Mouse (Mus musculus) kidney, postnatal 0 days (tissue): Measurements from ENCODE around the gene Gm3045. TPM values are rescaled to one million over a fixed set of nuclear protein-coding genes. Genes with fewer than 3 reads are reported as not detected.

Experiments
- ATAC-seq: fragments of 200-750 bp; cut with Nextera tagmentation; replicated peaks from 2 replicates; pipeline ENCODE4 v1.8.0; 2017; ENCODE audit warnings: low read depth, moderate number of reproducible peaks, moderate TSS enrichment, moderate library complexity; ENCODE audit not compliant: low FRiP score
- DNase-seq: peaks from one replicate; pipeline ENCODE4 v3.0.0-alpha.2; 2016; ENCODE audit warnings: low spot score
- H3K27ac ChIP-seq: fragments of 300-500 bp; sonication (generic); 2 replicates; pipeline ENCODE4 v1.5.1; 2014; ENCODE audit warnings: mild to moderate bottlenecking
- H3K27me3 ChIP-seq: fragments of 300-500 bp; sonication (generic); 2 replicates; pipeline ENCODE4 v1.6.1; 2014; ENCODE audit warnings: low read length, mixed read lengths; ENCODE audit not compliant: insufficient read depth
- H3K36me3 ChIP-seq: fragments of 300-500 bp; sonication (generic); 2 replicates; pipeline ENCODE4 v1.6.1; 2014; ENCODE audit warnings: low read length, mixed read lengths; ENCODE audit not compliant: insufficient read depth
- H3K4me1 ChIP-seq: fragments of 300-500 bp; sonication (generic); replicated peaks from 2 replicates; pipeline ENCODE4 v1.6.1; 2014; ENCODE audit warnings: antibody characterized with exemption, low read length, mixed read lengths; ENCODE audit not compliant: insufficient read depth
- H3K4me2 ChIP-seq: fragments of 300-500 bp; sonication (generic); 2 replicates; pipeline ENCODE4 v1.6.1; 2014; ENCODE audit warnings: mild to moderate bottlenecking, low read length, moderate library complexity, mixed read lengths
- H3K4me3 ChIP-seq: fragments of 300-500 bp; sonication (generic); replicated peaks from 2 replicates; pipeline ENCODE4 v1.5.1; 2014; ENCODE audit warnings: low read depth, low read length
- H3K9ac ChIP-seq: fragments of 300-500 bp; sonication (generic); 2 replicates; pipeline ENCODE4 v1.6.1; 2014; ENCODE audit warnings: low read depth, low read length
- H3K9me3 ChIP-seq: fragments of 300-500 bp; sonication (generic); replicated peaks from 2 replicates; pipeline ENCODE4 v1.6.1; 2016; ENCODE audit warnings: low read length, inconsistent platforms, mixed read lengths
- CTCF ChIP-seq: IDR thresholded peaks from 2 replicates; pipeline ENCODE4 v1.5.1; 2016; ENCODE audit warnings: antibody characterized with exemption, low read depth, mild to moderate bottlenecking, moderate library complexity
- WGBS: fragments of 180-500 bp; shearing (Covaris S2); extraction: QIAGEN DNeasy Blood & Tissue Kit; methylation state at CpG from one replicate; pipeline ENCODE4 v1.1.7; 2014; 5-methylcytosine and 5-hydroxymethylcytosine counted together
- polyA plus RNA-seq: library from polyadenylated mRNA; unstranded; fragments of >200 nt; fragmentation: Nextera tagmentation; extraction: Ambion mirVana; gene quantifications from 2 replicates; pipeline ENCODE4 v1.2.1, GENCODE M21; 2015

Gm3045 gene
- polyA plus RNA-seq, 1 experiment from 2014 or later: not detected

DNA sequence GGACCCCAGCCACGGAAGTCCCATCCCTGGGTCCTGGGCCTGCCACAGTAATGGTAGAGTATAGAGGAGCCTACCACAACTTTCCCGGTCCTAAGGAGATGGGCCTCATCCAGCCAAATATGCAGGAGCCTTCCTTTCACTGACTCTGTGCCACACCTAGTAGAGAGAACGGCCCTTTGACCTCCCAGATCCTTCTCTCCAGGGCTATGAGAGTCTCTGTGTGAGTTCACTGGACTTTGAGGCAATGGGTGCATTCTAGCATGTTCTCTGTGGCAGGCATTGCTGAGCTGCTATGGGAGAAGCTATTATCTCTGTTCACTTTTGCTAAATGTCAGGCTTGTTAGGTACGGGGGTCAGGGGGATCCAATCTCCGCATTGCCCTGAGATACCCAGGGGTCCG lies 37.4 kb downstream of the Gm3045 start:
- 89% methylated on average over 6 of the region's 6 CpGs for WGBS
- DNase-seq: no peak

DNA sequence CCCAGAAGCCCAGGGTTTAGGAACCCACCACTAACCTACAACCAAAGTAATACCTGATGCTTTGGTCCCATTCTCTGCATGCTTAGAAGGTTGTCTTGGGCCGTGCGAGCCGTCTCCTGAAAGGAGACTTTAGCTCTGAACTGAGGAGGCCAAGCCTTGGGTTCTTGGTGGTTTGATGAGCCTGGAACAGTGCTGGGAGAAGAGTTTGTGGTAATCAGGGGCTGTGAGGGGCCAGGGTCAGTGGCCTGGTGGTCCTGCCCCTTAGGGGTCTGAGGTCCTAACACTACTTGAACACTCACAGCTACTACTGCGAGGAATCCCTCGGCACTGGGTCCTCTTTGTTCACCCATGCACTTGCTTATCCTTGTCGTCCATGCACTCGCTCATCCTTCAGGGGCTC lies 41.4 kb downstream of the Gm3045 start:
- TF ChIP-seq CTCF: no peak

More for the DNA sequence above, 37.4 kb downstream of the Gm3045 start:
- TF ChIP-seq CTCF: no peak
- Histone ChIP-seq H3K9me3 (no peaks in the 10 kb centered on the region), H3K27ac (no peak overlapping the region), H3K4me3 (no peak overlapping the region), H3K4me2 (no peak overlapping the region), H3K27me3 (no peaks in the 10 kb centered on the region), H3K9ac (no peak overlapping the region), H3K4me1 (no peaks in the 10 kb centered on the region), H3K36me3 (no peaks in the 10 kb centered on the region)
- ATAC-seq: no peak

DNA sequence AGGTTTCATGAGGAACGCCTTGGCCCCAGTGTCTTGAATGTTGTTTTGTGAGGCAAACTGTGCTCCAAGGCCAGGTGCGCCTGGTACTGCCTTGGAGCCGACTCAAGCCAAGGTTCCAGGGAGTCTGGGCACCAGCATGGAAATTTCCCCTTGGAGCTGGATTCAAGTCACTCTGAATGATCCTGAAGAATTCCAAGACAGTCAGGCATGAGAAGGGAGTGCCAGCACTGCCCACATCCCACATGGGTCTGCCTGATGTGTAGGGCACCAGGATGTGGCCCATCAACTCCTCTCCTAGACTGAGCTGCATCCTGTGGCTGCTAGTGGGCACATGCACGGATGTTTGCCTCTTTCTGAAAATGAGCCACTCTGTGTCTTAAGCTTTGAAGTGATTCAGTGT lies 42.1 kb downstream of the Gm3045 start:
- no peak for TF ChIP-seq CTCF
- H3K27ac ChIP-seq: no peak overlapping the region
- H3K36me3 ChIP-seq: no peaks in the 10 kb centered on the region
- WGBS: 86% methylated on average over 4 of the region's 4 CpGs
- no peak overlapping the region for H3K4me3 ChIP-seq
- H3K27me3 ChIP-seq: no peaks in the 10 kb centered on the region
- H3K9ac ChIP-seq: no peak overlapping the region
- no peaks in the 10 kb centered on the region for H3K9me3 ChIP-seq
- no peak overlapping the region for H3K4me2 ChIP-seq
- DNase-seq (no peak), ATAC-seq (no peak)
- 0 out of 2 replicates have a peak, but pooled peaks cover 4% of the 10 kb centered on the region for H3K4me1 ChIP-seq

More for the DNA sequence above, 41.4 kb downstream of the Gm3045 start:
- H3K9ac ChIP-seq: no peak overlapping the region
- H3K4me3 ChIP-seq: no peak overlapping the region
- H3K36me3 ChIP-seq: no peaks in the 10 kb centered on the region
- no peak overlapping the region for H3K4me2 ChIP-seq
- no peak for ATAC-seq
- H3K4me1 ChIP-seq: 0 out of 2 replicates have a peak, but pooled peaks cover 4% of the 10 kb centered on the region
- H3K27me3 ChIP-seq: no peaks in the 10 kb centered on the region
- 94% methylated on average over 7 of the region's 7 CpGs for WGBS
- no peak overlapping the region for H3K27ac ChIP-seq
- DNase-seq: no peak
- no peaks in the 10 kb centered on the region for H3K9me3 ChIP-seq

- Histone ChIP-seq H3K4me1 (0 out of 2 replicates have a peak, but pooled peaks cover 4% of the 10 kb centered on the region), H3K9ac (no peak overlapping the region), H3K9me3 (no peaks in the 10 kb centered on the region), H3K4me3 (no peak overlapping the region), H3K4me2 (no peak overlapping the region), H3K27ac (peak overlapping the region; percentile 79; the same call in 1 of the 2 replicates), H3K27me3 (no peaks in the 10 kb centered on the region), H3K36me3 (no peaks in the 10 kb centered on the region)
- WGBS: 80% methylated on average over 6 of the region's 6 CpGs
- no peak for DNase-seq
- ATAC-seq: no peak
- no peak for TF ChIP-seq CTCF
Measured at GRCm38 (mm10) chr13:56471211-56471610, 44.8 kb downstream of the Gm3045 start.

DNA sequence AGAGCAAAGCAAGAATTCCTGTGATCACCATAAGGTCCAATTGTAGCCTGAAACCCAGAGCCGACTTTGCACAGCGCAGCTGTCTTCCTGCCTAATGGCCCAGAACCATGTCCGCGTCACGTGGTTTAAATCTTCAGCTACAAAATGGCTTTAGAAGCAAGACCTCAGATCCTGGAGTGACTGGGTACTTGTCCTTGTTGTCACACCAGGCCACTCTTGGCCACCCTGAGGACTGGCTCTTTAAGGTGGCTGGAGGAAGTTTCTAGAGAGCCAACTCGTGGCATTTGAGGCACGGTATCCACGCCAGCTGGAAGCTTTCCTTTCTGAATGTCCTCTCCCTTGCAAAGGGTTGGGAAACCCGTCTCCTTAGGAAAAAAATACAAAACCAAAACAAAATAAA lies 45.6 kb downstream of the Gm3045 start:
- Histone ChIP-seq H3K36me3 (no peaks in the 10 kb centered on the region), H3K27me3 (no peaks in the 10 kb centered on the region), H3K4me1 (0 out of 2 replicates have a peak, but pooled peaks cover 4% of the 10 kb centered on the region), H3K27ac (peak overlapping the region; percentile 79), H3K9ac (no peak overlapping the region), H3K4me2 (peak overlapping the region; percentile 33; the same call in 1 of the 2 replicates), H3K9me3 (no peaks in the 10 kb centered on the region), H3K4me3 (no peak overlapping the region)
- no peak for TF ChIP-seq CTCF
- ATAC-seq (no peak), DNase-seq (peak; percentile 78)
- 26% methylated on average over 9 of the region's 9 CpGs for WGBS

- Histone ChIP-seq H3K9ac (no peak overlapping the region), H3K36me3 (no peaks in the 10 kb centered on the region), H3K4me2 (no peak overlapping the region), H3K4me1 (0 out of 2 replicates have a peak, but pooled peaks cover 4% of the 10 kb centered on the region), H3K9me3 (no peaks in the 10 kb centered on the region), H3K27me3 (no peaks in the 10 kb centered on the region), H3K27ac (no peak overlapping the region), H3K4me3 (no peak overlapping the region)
- no peak for DNase-seq
- TF ChIP-seq CTCF: no peak
- 93% methylated on average over 9 of the region's 9 CpGs for WGBS
- no peak for ATAC-seq
Measured at GRCm38 (mm10) chr13:56472661-56473060, 46.3 kb downstream of the Gm3045 start.

GRCm38 (mm10) chr13:56475363-56475762 lies 49.0 kb downstream of the Gm3045 start:
- peak; percentile 92 for TF ChIP-seq CTCF
- DNase-seq (peak; percentile 93), ATAC-seq (0 out of 2 replicates have a peak, but pooled peaks have one; percentile 44)
- H3K9me3 ChIP-seq: no peaks in the 10 kb centered on the region
- no peaks in the 10 kb centered on the region for H3K36me3 ChIP-seq
- H3K27me3 ChIP-seq: no peaks in the 10 kb centered on the region
- no peak overlapping the region for H3K4me3 ChIP-seq
- no peak overlapping the region for H3K4me2 ChIP-seq
- no peak overlapping the region for H3K9ac ChIP-seq
- WGBS: 22% methylated on average over 4 of the region's 4 CpGs
- H3K4me1 ChIP-seq: 0 out of 2 replicates have a peak, but pooled peaks cover 4% of the 10 kb centered on the region
- H3K27ac ChIP-seq: no peak overlapping the region
